Mouse (Mus musculus) forebrain, embryonic 15.5 days (tissue): Measurements from ENCODE around the gene Sorbs2. TPM values are rescaled to one million over a fixed set of nuclear protein-coding genes. Genes with fewer than 3 reads are reported as not detected.

Source experiments
- ATAC-seq: fragments of 200-750 bp; cut with Nextera tagmentation; replicated peaks from 2 replicates; pipeline ENCODE4 v1.8.0; 2017; ENCODE audit warnings: mild to moderate bottlenecking, moderate TSS enrichment, moderate library complexity
- H3K27ac ChIP-seq: fragments of 300-500 bp; sonication (generic); replicated peaks from 2 replicates; pipeline ENCODE4 v1.5.1; 2015; ENCODE audit warnings: mild to moderate bottlenecking, inconsistent platforms
- H3K27me3 ChIP-seq: fragments of 300-500 bp; sonication (generic); 2 replicates; pipeline ENCODE4 v1.6.1; 2015; ENCODE audit warnings: inconsistent platforms
- H3K36me3 ChIP-seq: fragments of 300-500 bp; sonication (generic); 2 replicates; pipeline ENCODE4 v1.6.1; 2015; ENCODE audit warnings: mild to moderate bottlenecking, inconsistent platforms
- H3K4me1 ChIP-seq: fragments of 300-500 bp; sonication (generic); 2 replicates; pipeline ENCODE4 v1.6.1; 2015; ENCODE audit warnings: inconsistent platforms
- H3K4me2 ChIP-seq: fragments of 300-500 bp; sonication (generic); replicated peaks from 2 replicates; pipeline ENCODE4 v1.6.1; 2015; ENCODE audit warnings: mild to moderate bottlenecking, inconsistent platforms
- H3K4me3 ChIP-seq: fragments of 300-500 bp; sonication (generic); 2 replicates; pipeline ENCODE4 v1.5.1; 2015; ENCODE audit warnings: mild to moderate bottlenecking, inconsistent platforms
- H3K9ac ChIP-seq: fragments of 300-500 bp; sonication (generic); replicated peaks from 2 replicates; pipeline ENCODE4 v1.6.1; 2015; ENCODE audit warnings: mild to moderate bottlenecking, inconsistent platforms
- H3K9me3 ChIP-seq: fragments of 300-500 bp; sonication (generic); 2 replicates; pipeline ENCODE4 v1.6.1; 2016; ENCODE audit warnings: inconsistent platforms
- WGBS: fragments of 180-500 bp; shearing (Covaris S2); methylation state at CpG from one replicate; pipeline ENCODE4 v1.1.7; 2015; ENCODE audit warnings: mixed read lengths; 5-methylcytosine and 5-hydroxymethylcytosine counted together
- polyA plus RNA-seq: library from polyadenylated mRNA; unstranded; fragments of >200 nt; fragmentation: Nextera tagmentation; extraction: Ambion mirVana; gene quantifications from 2 replicates; pipeline ENCODE4 v1.2.1, GENCODE M21; 2015

Sorbs2 gene
- polyA plus RNA-seq, 1 experiment from 2014 or later: 100 TPM

GRCm38 (mm10) chr8:45527708-45528107 lies 20.1 kb downstream of the Sorbs2 start:
- H3K9me3 ChIP-seq: no peaks in the 10 kb centered on the region
- no peaks in the 10 kb centered on the region for H3K36me3 ChIP-seq
- no peak for ATAC-seq
- no peak overlapping the region for H3K27ac ChIP-seq
- no peak overlapping the region for H3K4me2 ChIP-seq
- no peak overlapping the region for H3K9ac ChIP-seq
- H3K4me1 ChIP-seq: no peaks in the 10 kb centered on the region
- H3K4me3 ChIP-seq: no peak overlapping the region
- H3K27me3 ChIP-seq: no peaks in the 10 kb centered on the region
- 81% methylated on average over 2 of the region's 2 CpGs for WGBS

- H3K9ac ChIP-seq: no peak overlapping the region
- no peaks in the 10 kb centered on the region for H3K36me3 ChIP-seq
- H3K4me2 ChIP-seq: no peak overlapping the region
- H3K27me3 ChIP-seq: no peaks in the 10 kb centered on the region
- WGBS: 81% methylated on average over 2 of the region's 2 CpGs
- H3K4me1 ChIP-seq: no peaks in the 10 kb centered on the region
- H3K27ac ChIP-seq: no peak overlapping the region
- no peaks in the 10 kb centered on the region for H3K9me3 ChIP-seq
- no peak overlapping the region for H3K4me3 ChIP-seq
- ATAC-seq: no peak
Observed at GRCm38 (mm10) chr8:45528890-45529289, 21.3 kb downstream of the Sorbs2 start.

- Histone ChIP-seq H3K4me1 (peaks cover 3% of the 10 kb centered on the region; the same call in 1 of the 2 replicates), H3K27ac (no peak overlapping the region), H3K27me3 (no peaks in the 10 kb centered on the region), H3K9ac (no peak overlapping the region), H3K36me3 (no peaks in the 10 kb centered on the region), H3K9me3 (no peaks in the 10 kb centered on the region), H3K4me2 (no peak overlapping the region), H3K4me3 (no peak overlapping the region)
- no peak for ATAC-seq
- WGBS: 89% methylated on average over 9 of the region's 9 CpGs
Observed at GRCm38 (mm10) chr8:45536578-45536977, 29.0 kb downstream of the Sorbs2 start.

GRCm38 (mm10) chr8:45540513-45540912 lies 32.9 kb downstream of the Sorbs2 start:
- Histone ChIP-seq H3K27me3 (no peaks in the 10 kb centered on the region), H3K9ac (no peak overlapping the region), H3K9me3 (no peaks in the 10 kb centered on the region), H3K4me1 (peaks cover 3% of the 10 kb centered on the region; the same call in 1 of the 2 replicates), H3K36me3 (no peaks in the 10 kb centered on the region), H3K4me3 (no peak overlapping the region), H3K27ac (no peak overlapping the region), H3K4me2 (no peak overlapping the region)
- ATAC-seq: no peak
- WGBS: 68% methylated on average over 5 of the region's 5 CpGs

- Histone ChIP-seq H3K9me3 (no peaks in the 10 kb centered on the region), H3K4me1 (0 out of 2 replicates have a peak, but pooled peaks cover 3% of the 10 kb centered on the region), H3K36me3 (0 out of 2 replicates have a peak, but pooled peaks cover 3% of the 10 kb centered on the region), H3K27me3 (no peaks in the 10 kb centered on the region), H3K4me3 (no peak overlapping the region), H3K4me2 (no peak overlapping the region), H3K9ac (no peak overlapping the region), H3K27ac (no peak overlapping the region)
- WGBS: 85% methylated on average over 3 of the region's 3 CpGs
- ATAC-seq: no peak
Observed at GRCm38 (mm10) chr8:45552175-45552574, 44.6 kb downstream of the Sorbs2 start.

GRCm38 (mm10) chr8:45554627-45555026 lies 47.0 kb downstream of the Sorbs2 start:
- Histone ChIP-seq H3K9me3 (no peaks in the 10 kb centered on the region), H3K36me3 (0 out of 2 replicates have a peak, but pooled peaks cover 3% of the 10 kb centered on the region), H3K4me1 (peaks cover 26% of the 10 kb centered on the region), H3K9ac (no peak overlapping the region), H3K4me2 (no peak overlapping the region), H3K27ac (no peak overlapping the region), H3K27me3 (no peaks in the 10 kb centered on the region), H3K4me3 (no peak overlapping the region)
- 45% methylated on average over 4 of the region's 4 CpGs for WGBS
- ATAC-seq: no peak

- H3K4me3 ChIP-seq: no peak overlapping the region
- H3K27me3 ChIP-seq: no peaks in the 10 kb centered on the region
- whole genome bisulfite sequencing: 3% methylated on average over 3 of the region's 3 CpGs
- no peaks in the 10 kb centered on the region for H3K9me3 ChIP-seq
- H3K27ac ChIP-seq: peak overlapping the region; percentile 83
- H3K4me1 ChIP-seq: peaks cover 36% of the 10 kb centered on the region
- no peak overlapping the region for H3K9ac ChIP-seq
- H3K4me2 ChIP-seq: no peak overlapping the region
- peak; percentile 95 for ATAC-seq
- no peaks in the 10 kb centered on the region for H3K36me3 ChIP-seq
Observed at GRCm38 (mm10) chr8:45557936-45558335, 50.3 kb downstream of the Sorbs2 start.

GRCm38 (mm10) chr8:45558426-45558825 lies 50.8 kb downstream of the Sorbs2 start:
- H3K27ac ChIP-seq: peak overlapping the region; percentile 83
- no peak overlapping the region for H3K9ac ChIP-seq
- H3K27me3 ChIP-seq: no peaks in the 10 kb centered on the region

GRCm38 (mm10) chr8:45559176-45559820 lies 51.7 kb downstream of the Sorbs2 start:
- Histone ChIP-seq H3K27me3 (no peaks in the 10 kb centered on the region), H3K4me2 (no peak overlapping the region), H3K27ac (peak overlapping the region; percentile 83), H3K4me1 (peaks cover 36% of the 10 kb centered on the region), H3K4me3 (no peak overlapping the region), H3K36me3 (no peaks in the 10 kb centered on the region), H3K9ac (no peak overlapping the region), H3K9me3 (no peaks in the 10 kb centered on the region)
- 72% methylated on average over 6 of the region's 6 CpGs for WGBS
- no peak for ATAC-seq

More at GRCm38 (mm10) chr8:45558426-45558825, 50.8 kb downstream of the Sorbs2 start:
- no peak overlapping the region for H3K4me3 ChIP-seq
- H3K9me3 ChIP-seq: no peaks in the 10 kb centered on the region
- ATAC-seq: peak; percentile 70
- no peaks in the 10 kb centered on the region for H3K36me3 ChIP-seq
- H3K4me2 ChIP-seq: no peak overlapping the region
- H3K4me1 ChIP-seq: peaks cover 36% of the 10 kb centered on the region
- WGBS: 15% methylated on average over 5 of the region's 5 CpGs

GRCm38 (mm10) chr8:45565189-45565588 lies 57.6 kb downstream of the Sorbs2 start:
- Histone ChIP-seq H3K4me3 (no peak overlapping the region), H3K9ac (no peak overlapping the region), H3K27me3 (no peaks in the 10 kb centered on the region), H3K4me1 (peaks cover 8% of the 10 kb centered on the region; the same call in 1 of the 2 replicates), H3K4me2 (no peak overlapping the region), H3K27ac (no peak overlapping the region), H3K9me3 (no peaks in the 10 kb centered on the region), H3K36me3 (peaks cover 12% of the 10 kb centered on the region)
- WGBS: 86% methylated on average over 1 of the region's 1 CpGs
- ATAC-seq: no peak

GRCm38 (mm10) chr8:45570117-45570516 lies 62.5 kb downstream of the Sorbs2 start:
- ATAC-seq: no peak
- Histone ChIP-seq H3K27me3 (no peaks in the 10 kb centered on the region), H3K27ac (no peak overlapping the region), H3K36me3 (peaks cover 12% of the 10 kb centered on the region), H3K4me2 (no peak overlapping the region), H3K4me3 (no peak overlapping the region), H3K4me1 (no peaks in the 10 kb centered on the region; the same call in 1 of the 2 replicates), H3K9ac (no peak overlapping the region), H3K9me3 (no peaks in the 10 kb centered on the region)
- 82% methylated on average over 4 of the region's 4 CpGs for WGBS

- no peak overlapping the region for H3K4me2 ChIP-seq
- H3K27me3 ChIP-seq: no peaks in the 10 kb centered on the region
- WGBS: 79% methylated on average over 7 of the region's 7 CpGs
- H3K9ac ChIP-seq: no peak overlapping the region
- no peak overlapping the region for H3K4me3 ChIP-seq
- peak; percentile 23; the same call in 1 of the 2 replicates for ATAC-seq
- H3K27ac ChIP-seq: no peak overlapping the region
- no peaks in the 10 kb centered on the region for H3K4me1 ChIP-seq
- no peaks in the 10 kb centered on the region for H3K9me3 ChIP-seq
- no peaks in the 10 kb centered on the region for H3K36me3 ChIP-seq
Observed at GRCm38 (mm10) chr8:45579714-45580543, 72.3 kb downstream of the Sorbs2 start.
